Mouse (Mus musculus) midbrain, postnatal 0 days (tissue): ENCODE data around the gene Hic1. TPM values are rescaled to one million over a fixed set of nuclear protein-coding genes. Genes with fewer than 3 reads are reported as not detected.
A peak's percentile ranks its signal among the peaks of the same experiment; 100 is the strongest.

ENCODE experiments used
- ATAC-seq: fragments of 200-750 bp; cut with Nextera tagmentation; 2 replicates; pipeline ENCODE4 v1.8.0; 2017; ENCODE audit warnings: moderate number of reproducible peaks, mild to moderate bottlenecking, moderate TSS enrichment, moderate library complexity; ENCODE audit not compliant: low FRiP score
- DNase-seq: peaks from one replicate; pipeline ENCODE4 v3.0.0-alpha.2; 2015; ENCODE audit warnings: low spot score
- H3K27ac ChIP-seq: fragments of 300-500 bp; sonication (generic); 2 replicates; pipeline ENCODE4 v1.5.1; 2014; ENCODE audit warnings: low read depth, mild to moderate bottlenecking, low read length, mixed read lengths
- H3K27me3 ChIP-seq: fragments of 300-500 bp; sonication (generic); 2 replicates; pipeline ENCODE4 v1.6.1; 2014; ENCODE audit warnings: low read length, control low read depth, mixed read lengths; ENCODE audit not compliant: insufficient read depth
- H3K36me3 ChIP-seq: fragments of 300-500 bp; sonication (generic); 2 replicates; pipeline ENCODE4 v1.6.1; 2014; ENCODE audit warnings: low read length, control low read depth, mixed read lengths; ENCODE audit not compliant: insufficient read depth
- H3K4me1 ChIP-seq: fragments of 300-500 bp; sonication (generic); 2 replicates; pipeline ENCODE4 v1.6.1; 2014; ENCODE audit warnings: mild to moderate bottlenecking, control low read depth, antibody characterized with exemption, low read length, mixed read lengths; ENCODE audit not compliant: insufficient read depth
- H3K4me2 ChIP-seq: fragments of 300-500 bp; sonication (generic); 2 replicates; pipeline ENCODE4 v1.6.1; 2014; ENCODE audit warnings: low read depth, mild to moderate bottlenecking, low read length, mixed read lengths; ENCODE audit not compliant: poor library complexity, severe bottlenecking
- H3K4me3 ChIP-seq: fragments of 300-500 bp; sonication (generic); 2 replicates; pipeline ENCODE4 v1.5.1; 2014; ENCODE audit warnings: low read depth, mild to moderate bottlenecking, low read length, moderate library complexity
- H3K9ac ChIP-seq: fragments of 300-500 bp; sonication (generic); replicated peaks from 2 replicates; pipeline ENCODE4 v1.6.1; 2014; ENCODE audit warnings: mild to moderate bottlenecking, low read length, moderate library complexity, mixed read lengths; ENCODE audit not compliant: poor library complexity, severe bottlenecking
- H3K9me3 ChIP-seq: fragments of 300-500 bp; sonication (generic); 2 replicates; pipeline ENCODE4 v1.6.1; 2016; ENCODE audit warnings: low read length, control low read depth
- CTCF ChIP-seq: IDR thresholded peaks from 2 replicates; pipeline ENCODE4 v1.5.1; 2016; ENCODE audit warnings: antibody characterized with exemption, mild to moderate bottlenecking
- WGBS: fragments of 180-500 bp; shearing (Covaris S2); extraction: QIAGEN DNeasy Blood & Tissue Kit; methylation state at CpG from one replicate; pipeline ENCODE4 v1.1.7; 2014; 5-methylcytosine and 5-hydroxymethylcytosine counted together
- polyA plus RNA-seq: library from polyadenylated mRNA; unstranded; fragments of >200 nt; fragmentation: Nextera tagmentation; extraction: Ambion mirVana; gene quantifications from 2 replicates; pipeline ENCODE4 v1.2.1, GENCODE M21; 2015
- total RNA-seq: library from RNA; depleted of rRNA; stranded (reverse); fragments of >200 nt; gene quantifications from 2 replicates; pipeline ENCODE4 v1.2.3, GENCODE M21; 2014

Gene Hic1
- total and polyA plus RNA-seq, 2 experiments from 2014 or later, result 1.5 to 7.1 TPM

- no peak overlapping the region for H3K4me2 ChIP-seq
- no peaks in the 10 kb centered on the region for H3K27me3 ChIP-seq
- no peaks in the 10 kb centered on the region for H3K36me3 ChIP-seq
- TF ChIP-seq CTCF, result no peak
- H3K4me3 ChIP-seq, result no peak overlapping the region
- no peak for ATAC-seq
- WGBS, result 30% methylated on average over 6 of the region's 6 CpGs
- no peaks in the 10 kb centered on the region for H3K9me3 ChIP-seq
- DNase-seq, result no peak
- 0 out of 2 replicates have a peak overlapping the region, but pooled peaks have one; percentile 68 for H3K27ac ChIP-seq
- H3K4me1 ChIP-seq, result peaks cover 24% of the 10 kb centered on the region
- H3K9ac ChIP-seq, result no peak overlapping the region
Measured at GRCm38 (mm10) chr11:75210755-75211154, 41.4 kb upstream of the Hic1 start.

- Histone ChIP-seq H3K36me3 (no peaks in the 10 kb centered on the region), H3K4me2 (no peak overlapping the region), H3K4me3 (no peak overlapping the region), H3K27ac (peak overlapping the region; percentile 68), H3K9ac (no peak overlapping the region), H3K4me1 (peaks cover 21% of the 10 kb centered on the region), H3K27me3 (no peaks in the 10 kb centered on the region), H3K9me3 (no peaks in the 10 kb centered on the region)
- no peak for DNase-seq
- TF ChIP-seq CTCF, result no peak
- WGBS, result 53% methylated on average over 4 of the region's 4 CpGs
- ATAC-seq, result no peak
Measured at GRCm38 (mm10) chr11:75210093-75210492, 40.8 kb upstream of the Hic1 start.

- Histone ChIP-seq H3K27ac (no peak overlapping the region), H3K4me1 (peaks cover 21% of the 10 kb centered on the region), H3K27me3 (no peaks in the 10 kb centered on the region), H3K9ac (no peak overlapping the region), H3K36me3 (no peaks in the 10 kb centered on the region), H3K9me3 (no peaks in the 10 kb centered on the region), H3K4me3 (no peak overlapping the region), H3K4me2 (no peak overlapping the region)
- WGBS, result 60% methylated on average over 4 of the region's 4 CpGs
- no peak for ATAC-seq
- DNase-seq, result no peak
- TF ChIP-seq CTCF, result no peak
Measured at GRCm38 (mm10) chr11:75209363-75209762, 40.0 kb upstream of the Hic1 start.

- Histone ChIP-seq H3K4me1 (peaks cover 4% of the 10 kb centered on the region; the same call in 1 of the 2 replicates), H3K4me3 (no peak overlapping the region), H3K27me3 (no peaks in the 10 kb centered on the region), H3K9me3 (no peaks in the 10 kb centered on the region), H3K9ac (no peak overlapping the region), H3K27ac (no peak overlapping the region), H3K4me2 (no peak overlapping the region), H3K36me3 (no peaks in the 10 kb centered on the region)
- 82% methylated on average over 4 of the region's 4 CpGs for WGBS
- ATAC-seq (no peak), DNase-seq (no peak)
- no peak for TF ChIP-seq CTCF
Measured at GRCm38 (mm10) chr11:75206347-75206746, 37.0 kb upstream of the Hic1 start.

- H3K9me3 ChIP-seq, result no peaks in the 10 kb centered on the region
- no peak overlapping the region for H3K4me2 ChIP-seq
- no peak overlapping the region for H3K9ac ChIP-seq
- no peak for DNase-seq
- H3K4me1 ChIP-seq, result no peaks in the 10 kb centered on the region
- no peak; the same call in 1 of the 2 replicates for ATAC-seq
- H3K36me3 ChIP-seq, result no peaks in the 10 kb centered on the region
- TF ChIP-seq CTCF, result no peak
- H3K27ac ChIP-seq, result no peak overlapping the region
- no peak overlapping the region for H3K4me3 ChIP-seq
- 36% methylated on average over 9 of the region's 9 CpGs for WGBS
- no peaks in the 10 kb centered on the region for H3K27me3 ChIP-seq
Measured at GRCm38 (mm10) chr11:75204472-75204871, 35.2 kb upstream of the Hic1 start.

GRCm38 (mm10) chr11:75203926-75204325 is 34.6 kb upstream of the Hic1 start:
- no peak for TF ChIP-seq CTCF
- WGBS, result 91% methylated on average over 4 of the region's 4 CpGs
- no peaks in the 10 kb centered on the region for H3K4me1 ChIP-seq
- H3K9ac ChIP-seq, result no peak overlapping the region
- H3K4me2 ChIP-seq, result no peak overlapping the region
- no peak for DNase-seq
- no peak overlapping the region for H3K27ac ChIP-seq
- H3K9me3 ChIP-seq, result no peaks in the 10 kb centered on the region
- ATAC-seq, result no peak
- no peak overlapping the region for H3K4me3 ChIP-seq
- no peaks in the 10 kb centered on the region for H3K27me3 ChIP-seq
- H3K36me3 ChIP-seq, result no peaks in the 10 kb centered on the region
